Mouse (Mus musculus) cortical plate, adult 2 months (tissue): ENCODE results near the gene Arhgef7.

Experiments
- CTCF ChIP-seq: fragments of 200-500 bp; IDR thresholded peaks from 2 replicates; pipeline ENCODE4 v1.5.1; 2011; ENCODE audit warnings: mild to moderate bottlenecking, control low read depth, low read length; ENCODE audit not compliant: insufficient read depth; ENCODE audit errors: extremely low read depth
- POLR2A ChIP-seq: fragments of 200-500 bp; IDR thresholded peaks from 2 replicates; pipeline ENCODE4 v1.6.1; 2011; ENCODE audit warnings: mild to moderate bottlenecking, low read length, control low read depth; ENCODE audit not compliant: insufficient read depth; ENCODE audit errors: extremely low read depth

DNA sequence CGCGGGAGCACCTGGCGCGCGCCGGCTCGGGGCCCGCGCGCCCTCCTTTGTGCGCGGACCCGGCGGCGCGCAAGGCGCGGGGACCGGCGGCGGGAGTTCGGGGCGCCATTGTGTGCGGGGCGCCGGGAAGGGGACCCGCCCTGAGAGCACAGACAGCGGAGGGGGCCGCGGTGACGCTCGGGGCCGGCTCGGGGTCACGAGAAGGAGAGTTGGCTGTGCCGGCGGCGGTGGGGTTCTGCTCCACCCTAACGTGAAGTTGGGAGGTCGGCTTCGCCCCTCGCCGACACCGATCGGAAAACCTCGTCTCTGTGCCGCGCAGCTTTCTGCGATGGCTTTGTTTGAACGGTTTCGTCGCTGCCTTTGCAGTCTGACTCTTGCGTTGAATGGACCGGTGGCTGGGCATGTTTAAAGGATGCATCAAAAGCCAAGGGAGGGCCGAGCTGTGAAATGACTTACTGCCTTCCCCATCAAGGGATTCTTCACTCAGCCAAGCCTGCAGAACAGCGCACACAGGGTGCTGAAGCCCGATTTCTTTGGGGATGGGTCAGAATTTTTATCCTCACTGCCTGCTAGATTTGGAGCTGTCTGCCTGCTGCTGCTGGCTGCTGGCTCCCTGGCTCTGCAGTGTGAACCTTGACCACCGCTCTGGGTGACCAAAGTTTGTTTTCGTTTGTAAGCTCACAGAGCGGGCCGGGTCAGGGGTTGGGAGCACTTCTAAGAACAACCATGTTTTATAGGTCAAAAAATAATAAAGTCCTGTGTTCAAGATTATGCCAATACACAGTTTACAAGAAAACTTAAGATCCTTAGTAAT, 1.2 kb downstream of the Arhgef7 start:
- no peak for TF ChIP-seq CTCF
- TF ChIP-seq POLR2A, result no peak
